Mouse (Mus musculus): ENCODE data around the gene Gabbr2. TPM values are rescaled to one million over a fixed set of nuclear protein-coding genes. Genes with fewer than 3 reads are reported as not detected.

The Gabbr2 gene
- polyA plus RNA-seq, 1 experiment from 2014 or later, result 0.09 TPM

DNA sequence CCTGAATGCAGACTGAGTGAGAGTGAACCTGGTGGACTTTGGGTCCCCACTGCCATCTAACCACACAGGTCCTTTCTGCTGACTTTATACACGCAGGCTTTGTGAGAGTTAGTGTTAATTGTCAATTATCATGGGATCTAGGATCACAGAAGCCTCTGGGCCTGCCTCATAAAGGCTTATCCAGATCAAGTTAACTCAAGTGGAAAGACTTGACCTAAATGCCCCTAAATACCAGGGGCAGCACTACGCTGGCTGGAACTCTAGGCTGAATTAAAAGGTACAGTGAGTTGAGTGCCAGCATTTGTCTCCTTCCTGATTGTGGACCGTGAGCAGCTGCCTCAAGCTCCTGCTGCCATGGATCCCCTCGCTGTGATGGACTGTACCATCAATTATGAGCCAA is 93.1 kb downstream of the Gabbr2 start:
- H3K27me3 ChIP-seq (ENCODE audit: control insufficient read depth, insufficient read depth, low read length), result no peaks in the 10 kb centered on the region
- no peaks in the 10 kb centered on the region for H3K9me3 ChIP-seq (ENCODE audit: control insufficient read depth, low read depth, low read length)
- H3K4me1 ChIP-seq (ENCODE audit: control insufficient read depth, insufficient read depth, low read length), result no peaks in the 10 kb centered on the region
- no peak overlapping the region for H3K4me2 ChIP-seq (replicated peaks; ENCODE audit: low read depth, low read length)
- no peak overlapping the region for H3K27ac ChIP-seq (ENCODE audit: low read length)
- H3K4me3 ChIP-seq (ENCODE audit: low read depth, low read length), result no peak overlapping the region
- no peaks in the 10 kb centered on the region for H3K36me3 ChIP-seq (ENCODE audit: control insufficient read depth, insufficient read depth, low read length)
- no peak overlapping the region for H3K9ac ChIP-seq (replicated peaks; ENCODE audit: low read depth, low read length)
- no peak for ATAC-seq (ENCODE audit: insufficient number of reproducible peaks, insufficient read depth, low FRiP score, low read depth)
- 77% methylated on average over 4 of the region's 4 CpGs for WGBS

DNA sequence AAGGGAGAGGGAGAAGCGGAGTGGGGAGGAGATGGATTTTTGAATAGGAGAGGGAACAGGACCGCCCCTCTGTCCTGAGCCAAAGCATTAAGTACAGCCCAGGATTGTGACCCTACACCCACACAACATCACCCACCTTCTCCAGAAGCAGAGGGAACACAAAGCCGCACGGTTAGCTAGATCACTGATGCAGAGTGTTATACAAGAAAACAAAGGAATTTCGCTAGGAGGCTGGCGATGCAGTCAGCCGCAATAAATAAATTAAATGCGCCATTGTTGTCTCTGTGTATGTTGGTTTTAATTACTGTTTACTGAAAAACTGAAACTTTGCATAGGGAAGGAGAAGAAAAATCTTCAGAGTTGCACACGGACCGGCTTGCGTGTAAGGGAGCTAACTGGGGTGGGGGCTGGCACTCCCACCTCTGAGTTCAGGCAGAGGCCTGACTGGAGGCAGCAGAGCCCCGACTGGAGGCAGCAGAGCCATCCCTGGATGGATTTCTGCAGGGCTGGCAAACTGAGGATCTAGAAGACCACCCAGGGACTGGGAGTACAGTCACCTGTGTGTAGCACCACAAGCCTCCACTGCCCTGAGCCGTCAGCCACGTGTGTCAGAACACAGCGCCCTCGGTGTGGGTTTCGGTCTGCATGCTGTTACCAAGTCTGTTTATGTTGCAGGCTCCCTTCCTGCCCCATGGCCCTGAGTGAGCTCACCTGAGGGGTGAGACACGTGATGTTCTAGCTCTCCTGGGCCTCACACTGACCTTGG is 93.9 kb downstream of the Gabbr2 start:
- H3K4me3 ChIP-seq (ENCODE audit: low read depth, low read length), result no peak overlapping the region
- 78% methylated on average over 18 of the region's 18 CpGs for WGBS
- H3K4me2 ChIP-seq (replicated peaks; ENCODE audit: low read depth, low read length), result no peak overlapping the region
- no peaks in the 10 kb centered on the region for H3K36me3 ChIP-seq (ENCODE audit: control insufficient read depth, insufficient read depth, low read length)
- ATAC-seq (ENCODE audit: insufficient number of reproducible peaks, insufficient read depth, low FRiP score, low read depth), result no peak
- H3K9ac ChIP-seq (replicated peaks; ENCODE audit: low read depth, low read length), result no peak overlapping the region
- H3K4me1 ChIP-seq (ENCODE audit: control insufficient read depth, insufficient read depth, low read length), result no peaks in the 10 kb centered on the region
- H3K27ac ChIP-seq (ENCODE audit: low read length), result no peak overlapping the region
- no peaks in the 10 kb centered on the region for H3K9me3 ChIP-seq (ENCODE audit: control insufficient read depth, low read depth, low read length)
- no peaks in the 10 kb centered on the region for H3K27me3 ChIP-seq (ENCODE audit: control insufficient read depth, insufficient read depth, low read length)

DNA sequence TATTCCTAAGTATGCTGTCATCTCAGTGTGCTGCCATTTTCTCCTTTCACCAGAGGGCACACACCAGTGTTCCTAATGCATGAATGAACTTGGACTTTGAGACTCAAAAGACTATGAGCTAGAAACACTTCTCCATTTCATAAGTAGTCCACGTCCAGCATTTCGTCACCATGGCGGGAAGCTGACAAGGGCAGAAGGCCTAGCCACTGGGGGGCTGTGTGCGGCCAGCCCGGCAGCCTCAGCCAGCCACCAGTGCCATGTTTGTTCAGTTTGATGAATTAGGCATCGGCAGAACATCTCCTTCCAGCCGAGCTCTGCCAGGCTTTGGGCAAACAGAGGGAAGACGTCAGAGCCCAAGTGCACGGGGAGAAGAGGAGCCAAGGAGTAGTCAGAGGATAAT is 97.5 kb downstream of the Gabbr2 start:
- no peak overlapping the region for H3K4me2 ChIP-seq (replicated peaks; ENCODE audit: low read depth, low read length)
- no peak overlapping the region for H3K27ac ChIP-seq (ENCODE audit: low read length)
- 67% methylated on average over 9 of the region's 9 CpGs for WGBS
- no peaks in the 10 kb centered on the region for H3K4me1 ChIP-seq (ENCODE audit: control insufficient read depth, insufficient read depth, low read length)
- no peaks in the 10 kb centered on the region for H3K9me3 ChIP-seq (ENCODE audit: control insufficient read depth, low read depth, low read length)
- H3K4me3 ChIP-seq (ENCODE audit: low read depth, low read length), result no peak overlapping the region
- no peak for ATAC-seq (ENCODE audit: insufficient number of reproducible peaks, insufficient read depth, low FRiP score, low read depth)
- no peaks in the 10 kb centered on the region for H3K27me3 ChIP-seq (ENCODE audit: control insufficient read depth, insufficient read depth, low read length)
- H3K9ac ChIP-seq (replicated peaks; ENCODE audit: low read depth, low read length), result no peak overlapping the region
- no peaks in the 10 kb centered on the region for H3K36me3 ChIP-seq (ENCODE audit: control insufficient read depth, insufficient read depth, low read length)

DNA sequence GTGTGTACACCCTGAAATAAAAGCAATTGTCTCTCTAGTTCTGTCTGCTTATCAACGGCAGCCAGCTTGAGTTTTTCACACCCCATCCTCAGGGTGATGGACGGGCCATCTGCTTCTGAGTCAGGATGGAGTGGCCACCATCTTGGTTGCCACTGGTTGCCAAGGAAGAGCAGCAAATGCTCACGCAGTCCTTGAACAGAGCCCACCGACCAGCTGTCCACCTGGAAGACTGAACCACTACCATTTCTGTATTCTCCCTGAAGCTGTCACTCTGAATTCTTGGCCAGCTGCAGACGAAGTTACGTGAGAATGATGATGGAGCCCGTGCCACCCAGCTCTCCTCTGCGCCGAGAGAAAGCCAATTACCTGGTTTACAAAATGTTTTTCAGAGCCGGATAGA is 102.5 kb downstream of the Gabbr2 start:
- peaks cover 4% of the 10 kb centered on the region; the same call in 1 of the 2 replicates for H3K4me1 ChIP-seq (ENCODE audit: control insufficient read depth, insufficient read depth, low read length)
- no peak overlapping the region for H3K27ac ChIP-seq (ENCODE audit: low read length)
- no peaks in the 10 kb centered on the region for H3K36me3 ChIP-seq (ENCODE audit: control insufficient read depth, insufficient read depth, low read length)
- WGBS, result 77% methylated on average over 10 of the region's 10 CpGs
- no peak overlapping the region for H3K4me2 ChIP-seq (replicated peaks; ENCODE audit: low read depth, low read length)
- no peak for ATAC-seq (ENCODE audit: insufficient number of reproducible peaks, insufficient read depth, low FRiP score, low read depth)
- no peak overlapping the region for H3K9ac ChIP-seq (replicated peaks; ENCODE audit: low read depth, low read length)
- no peaks in the 10 kb centered on the region for H3K9me3 ChIP-seq (ENCODE audit: control insufficient read depth, low read depth, low read length)
- no peak overlapping the region for H3K4me3 ChIP-seq (ENCODE audit: low read depth, low read length)
- no peaks in the 10 kb centered on the region for H3K27me3 ChIP-seq (ENCODE audit: control insufficient read depth, insufficient read depth, low read length)

DNA sequence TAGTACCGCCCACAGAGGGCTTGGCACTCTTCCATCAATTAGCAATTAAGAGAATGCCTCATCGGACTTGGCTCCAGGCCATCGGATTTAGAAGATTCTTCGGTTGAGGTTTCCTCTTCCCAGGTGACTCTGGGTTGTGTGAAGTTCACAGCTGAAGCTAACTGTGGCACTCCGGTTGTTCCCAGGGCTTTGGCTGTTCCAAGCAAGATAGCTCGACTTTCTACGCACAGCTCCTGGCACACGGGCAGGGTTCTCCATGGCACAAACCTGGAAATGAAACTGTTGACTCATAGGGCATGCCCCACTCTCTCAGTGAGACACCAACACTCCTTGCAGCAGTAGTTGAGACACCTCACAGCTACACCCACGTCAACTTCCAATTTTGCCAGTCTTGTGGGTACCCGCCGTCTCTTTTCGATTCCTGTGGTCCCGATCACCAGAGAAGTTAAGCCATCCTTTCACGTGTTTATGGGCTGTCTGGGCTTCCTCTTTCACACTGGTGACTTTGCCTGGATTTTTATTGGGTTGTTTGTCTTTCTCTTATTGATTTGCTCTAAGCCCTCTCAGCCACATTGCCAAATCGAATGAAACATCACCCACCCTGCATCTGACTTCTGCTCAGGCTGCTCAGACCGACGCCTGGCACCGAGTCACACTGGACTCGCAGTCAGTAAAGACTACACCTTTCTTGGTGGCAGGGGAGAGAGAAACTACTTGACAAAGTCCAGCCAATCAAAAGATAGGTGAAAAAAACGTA is 105.9 kb downstream of the Gabbr2 start:
- Histone ChIP-seq H3K9me3 (ENCODE audit: control insufficient read depth, low read depth, low read length) (no peaks in the 10 kb centered on the region), H3K4me2 (replicated peaks; ENCODE audit: low read depth, low read length) (no peak overlapping the region), H3K27ac (ENCODE audit: low read length) (no peak overlapping the region), H3K4me1 (ENCODE audit: control insufficient read depth, insufficient read depth, low read length) (peaks cover 6% of the 10 kb centered on the region; the same call in 1 of the 2 replicates), H3K36me3 (ENCODE audit: control insufficient read depth, insufficient read depth, low read length) (no peaks in the 10 kb centered on the region), H3K27me3 (ENCODE audit: control insufficient read depth, insufficient read depth, low read length) (no peaks in the 10 kb centered on the region), H3K4me3 (ENCODE audit: low read depth, low read length) (no peak overlapping the region), H3K9ac (replicated peaks; ENCODE audit: low read depth, low read length) (no peak overlapping the region)
- WGBS, result 86% methylated on average over 20 of the region's 20 CpGs
- no peak for ATAC-seq (ENCODE audit: insufficient number of reproducible peaks, insufficient read depth, low FRiP score, low read depth)

DNA sequence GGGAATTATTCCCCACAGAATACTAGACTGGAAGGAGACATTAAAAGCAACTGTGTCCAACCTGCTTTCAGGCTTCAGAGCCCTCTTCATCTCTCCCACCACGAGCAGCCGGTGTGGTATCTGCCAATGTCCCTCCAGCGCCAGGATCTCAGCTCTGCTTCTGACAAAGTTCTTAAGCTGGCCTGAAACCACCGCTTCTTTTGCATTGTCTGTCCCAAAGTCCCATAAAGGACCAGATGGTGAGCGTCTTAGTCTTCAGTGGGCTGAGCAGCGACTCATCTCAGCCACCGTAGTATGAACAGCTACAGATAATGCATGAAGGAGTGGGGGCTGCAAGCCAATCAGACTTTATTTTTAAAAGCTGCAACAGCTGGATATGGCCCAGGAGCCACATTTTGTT is 107.5 kb downstream of the Gabbr2 start:
- Histone ChIP-seq H3K4me3 (ENCODE audit: low read depth, low read length) (no peak overlapping the region), H3K4me2 (replicated peaks; ENCODE audit: low read depth, low read length) (no peak overlapping the region), H3K27ac (ENCODE audit: low read length) (no peak overlapping the region), H3K4me1 (ENCODE audit: control insufficient read depth, insufficient read depth, low read length) (peaks cover 6% of the 10 kb centered on the region; the same call in 1 of the 2 replicates), H3K9ac (replicated peaks; ENCODE audit: low read depth, low read length) (no peak overlapping the region), H3K9me3 (ENCODE audit: control insufficient read depth, low read depth, low read length) (no peaks in the 10 kb centered on the region), H3K27me3 (ENCODE audit: control insufficient read depth, insufficient read depth, low read length) (no peaks in the 10 kb centered on the region), H3K36me3 (ENCODE audit: control insufficient read depth, insufficient read depth, low read length) (no peaks in the 10 kb centered on the region)
- 52% methylated on average over 7 of the region's 7 CpGs for WGBS
- no peak for ATAC-seq (ENCODE audit: insufficient number of reproducible peaks, insufficient read depth, low FRiP score, low read depth)

DNA sequence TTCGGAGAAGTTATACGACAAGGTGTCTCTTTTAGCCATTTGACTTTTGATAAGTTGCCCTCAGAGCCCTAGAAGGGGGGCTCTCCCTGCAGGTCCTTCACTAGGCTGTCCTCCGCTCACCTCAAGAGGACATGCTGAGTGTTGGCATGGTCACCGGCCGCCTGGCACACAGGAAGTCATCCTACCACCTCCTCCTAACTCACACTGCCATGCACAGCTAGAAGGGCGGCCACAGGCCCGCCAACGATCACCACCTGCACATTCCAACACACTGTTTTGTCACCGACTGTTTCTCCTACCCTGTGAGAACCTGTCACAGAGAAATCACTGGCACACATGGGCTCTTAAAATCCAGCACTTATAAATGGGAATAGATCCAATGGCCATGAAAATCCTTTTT is 108.1 kb downstream of the Gabbr2 start:
- H3K36me3 ChIP-seq (ENCODE audit: control insufficient read depth, insufficient read depth, low read length), result no peaks in the 10 kb centered on the region
- 71% methylated on average over 9 of the region's 9 CpGs for WGBS
- H3K4me1 ChIP-seq (ENCODE audit: control insufficient read depth, insufficient read depth, low read length), result peaks cover 6% of the 10 kb centered on the region; the same call in 1 of the 2 replicates
- H3K4me3 ChIP-seq (ENCODE audit: low read depth, low read length), result no peak overlapping the region
- H3K9ac ChIP-seq (replicated peaks; ENCODE audit: low read depth, low read length), result no peak overlapping the region
- no peak overlapping the region for H3K4me2 ChIP-seq (replicated peaks; ENCODE audit: low read depth, low read length)
- H3K27ac ChIP-seq (ENCODE audit: low read length), result no peak overlapping the region
- ATAC-seq (ENCODE audit: insufficient number of reproducible peaks, insufficient read depth, low FRiP score, low read depth), result no peak
- no peaks in the 10 kb centered on the region for H3K9me3 ChIP-seq (ENCODE audit: control insufficient read depth, low read depth, low read length)
- H3K27me3 ChIP-seq (ENCODE audit: control insufficient read depth, insufficient read depth, low read length), result no peaks in the 10 kb centered on the region

DNA sequence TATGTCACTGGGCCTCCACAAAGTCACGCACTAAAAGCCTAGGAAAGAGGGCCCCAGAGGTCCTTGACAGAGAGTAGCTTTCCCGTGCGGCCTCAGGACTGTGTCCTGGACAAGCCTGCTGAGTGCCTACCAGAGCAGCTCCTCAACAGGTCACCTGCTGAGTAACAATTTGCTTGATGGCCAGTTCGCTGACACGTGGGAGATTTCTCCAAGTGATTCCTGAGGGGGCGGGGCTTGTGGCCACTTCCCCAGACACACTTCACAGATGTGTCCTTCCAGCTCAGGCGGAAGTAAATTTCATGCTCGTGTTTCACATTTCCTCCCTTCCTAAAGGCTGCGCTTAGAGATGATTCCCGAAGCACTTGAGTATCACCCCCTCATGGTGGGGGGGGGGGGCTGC is 108.6 kb downstream of the Gabbr2 start:
- WGBS, result 45% methylated on average over 10 of the region's 10 CpGs
- no peak overlapping the region for H3K27ac ChIP-seq (ENCODE audit: low read length)
- no peak overlapping the region for H3K4me3 ChIP-seq (ENCODE audit: low read depth, low read length)
- H3K4me2 ChIP-seq (replicated peaks; ENCODE audit: low read depth, low read length), result no peak overlapping the region
- H3K4me1 ChIP-seq (ENCODE audit: control insufficient read depth, insufficient read depth, low read length), result peaks cover 6% of the 10 kb centered on the region; the same call in 1 of the 2 replicates
- no peak for ATAC-seq (ENCODE audit: insufficient number of reproducible peaks, insufficient read depth, low FRiP score, low read depth)
- H3K9me3 ChIP-seq (ENCODE audit: control insufficient read depth, low read depth, low read length), result no peaks in the 10 kb centered on the region
- no peaks in the 10 kb centered on the region for H3K27me3 ChIP-seq (ENCODE audit: control insufficient read depth, insufficient read depth, low read length)
- no peaks in the 10 kb centered on the region for H3K36me3 ChIP-seq (ENCODE audit: control insufficient read depth, insufficient read depth, low read length)
- H3K9ac ChIP-seq (replicated peaks; ENCODE audit: low read depth, low read length), result no peak overlapping the region

Data from stomach, embryonic 14.5 days (tissue).